Mouse (Mus musculus): Measurements from ENCODE around the gene Capsl.
A peak's percentile ranks its signal among the peaks of the same experiment; 100 is the strongest.

The Capsl gene

DNA sequence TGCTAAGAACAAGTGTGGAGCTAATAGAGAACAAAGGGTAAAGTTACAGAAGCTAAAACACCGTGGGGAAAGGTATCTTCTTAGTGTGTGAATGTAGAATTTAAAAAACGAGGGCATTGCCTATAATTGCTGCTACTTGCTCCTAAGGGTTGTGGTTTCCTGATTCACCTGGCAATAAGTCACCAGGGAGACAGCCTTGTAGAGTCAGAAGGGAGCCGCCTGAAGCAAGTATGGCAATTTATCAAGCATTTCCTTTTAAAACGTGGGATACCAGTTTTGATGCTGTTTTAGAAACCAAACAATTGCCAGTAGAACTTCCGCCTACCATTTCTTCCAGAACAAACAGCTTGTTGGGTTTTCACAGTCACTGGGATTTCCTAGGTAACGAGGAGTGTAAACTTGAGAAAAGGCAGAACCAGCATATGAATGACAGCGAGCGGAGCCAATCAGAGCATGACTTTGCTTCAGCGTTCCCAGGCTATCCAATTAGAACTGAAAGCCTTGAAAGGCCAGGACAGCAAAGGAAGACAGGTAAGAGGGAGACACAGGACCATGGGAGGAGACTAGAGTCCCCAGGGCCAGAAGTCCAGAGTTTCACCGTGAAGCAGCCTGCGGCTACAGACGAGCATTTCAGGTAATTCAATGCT is at the start of gene Capsl:
Gene Capsl, plus strand, starts transcription at position 495 of the 647 bp plus-strand sequence.
- DNase-seq (ENCODE audit: low spot score in 2 of 2) = peak; percentile 82 to 88

GRCm38 (mm10) chr15:9409475-9409874 is 26.4 kb upstream of the Capsl start:
- no peak for DNase-seq (ENCODE audit: low spot score in 2 of 2)

- no peak for DNase-seq (ENCODE audit: low spot score in 2 of 2)
Observed at GRCm38 (mm10) chr15:9421163-9421562, 14.7 kb upstream of the Capsl start.

- no peak for DNase-seq (ENCODE audit: low spot score in 2 of 2)
Observed at GRCm38 (mm10) chr15:9427849-9428248, 8.0 kb upstream of the Capsl start.

DNA sequence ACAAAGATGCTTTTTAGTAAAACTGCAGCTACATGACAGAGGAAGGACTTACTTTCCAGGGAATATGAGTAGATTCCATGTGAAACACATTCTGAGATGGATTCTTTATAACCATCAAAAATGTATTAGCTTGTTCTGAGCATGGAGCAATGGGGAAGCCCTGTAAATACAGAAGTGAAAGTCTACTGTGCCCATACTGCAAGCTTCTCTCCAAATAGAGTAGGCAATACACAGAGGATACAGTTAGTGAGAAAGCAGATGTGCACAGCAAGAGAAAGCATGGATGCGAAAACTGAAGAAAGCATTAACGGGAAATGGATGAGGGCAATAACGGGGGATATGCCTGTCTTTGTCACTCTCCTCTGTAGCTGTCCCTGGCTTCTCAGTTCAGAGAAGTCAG is 6.0 kb upstream of the Capsl start:
- DNase-seq (ENCODE audit: low spot score in 2 of 2) = no peak

GRCm38 (mm10) chr15:9451999-9452398 is 16.2 kb downstream of the Capsl start:
- DNase-seq (ENCODE audit: low spot score in 2 of 2) = no peak

- no peak for DNase-seq (ENCODE audit: low spot score in 2 of 2)
Observed at GRCm38 (mm10) chr15:9452842-9453241, 17.0 kb downstream of the Capsl start.

DNA sequence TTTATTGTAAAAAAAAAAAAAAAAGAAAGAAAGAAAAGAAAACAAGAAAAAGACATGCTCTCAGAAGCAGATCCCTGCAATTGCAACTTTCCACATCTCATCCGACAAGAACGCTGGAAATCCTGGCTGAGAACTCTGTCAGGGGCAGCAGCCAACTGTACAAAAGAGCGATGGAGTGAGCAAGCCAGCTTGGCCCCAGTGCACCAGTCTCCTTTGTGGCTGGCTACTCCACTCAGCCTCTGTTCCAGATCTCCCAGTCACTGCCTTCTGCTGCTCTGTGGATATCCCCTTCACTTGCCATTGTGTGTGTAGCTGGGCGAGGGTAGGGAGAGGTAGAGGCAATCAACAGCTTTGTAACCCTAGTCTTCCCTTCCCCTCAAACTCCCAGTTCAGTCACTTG is 18.4 kb downstream of the Capsl start:
- DNase-seq (ENCODE audit: low spot score in 2 of 2) = no peak

DNA sequence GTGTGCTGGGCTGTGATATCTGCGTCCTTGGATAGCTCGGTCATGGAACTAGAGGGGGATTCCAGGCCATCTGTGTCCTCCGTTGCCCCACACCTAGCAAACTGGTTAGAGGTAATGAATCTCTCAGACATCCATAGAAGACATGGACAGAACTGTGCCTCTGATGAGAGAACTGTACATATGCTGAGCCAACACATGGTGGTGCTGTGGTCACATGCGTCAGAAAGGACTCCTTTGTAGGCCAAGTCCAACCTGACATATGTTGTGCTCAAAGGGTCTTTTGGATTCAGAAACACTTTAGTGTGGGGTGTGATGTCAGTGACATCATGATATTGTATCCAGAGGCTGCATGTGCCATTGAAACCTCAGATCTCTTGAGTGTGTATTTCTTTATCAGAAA is 19.4 kb downstream of the Capsl start:
- DNase-seq (ENCODE audit: low spot score in 2 of 2) = peak; percentile 42 to 53

DNA sequence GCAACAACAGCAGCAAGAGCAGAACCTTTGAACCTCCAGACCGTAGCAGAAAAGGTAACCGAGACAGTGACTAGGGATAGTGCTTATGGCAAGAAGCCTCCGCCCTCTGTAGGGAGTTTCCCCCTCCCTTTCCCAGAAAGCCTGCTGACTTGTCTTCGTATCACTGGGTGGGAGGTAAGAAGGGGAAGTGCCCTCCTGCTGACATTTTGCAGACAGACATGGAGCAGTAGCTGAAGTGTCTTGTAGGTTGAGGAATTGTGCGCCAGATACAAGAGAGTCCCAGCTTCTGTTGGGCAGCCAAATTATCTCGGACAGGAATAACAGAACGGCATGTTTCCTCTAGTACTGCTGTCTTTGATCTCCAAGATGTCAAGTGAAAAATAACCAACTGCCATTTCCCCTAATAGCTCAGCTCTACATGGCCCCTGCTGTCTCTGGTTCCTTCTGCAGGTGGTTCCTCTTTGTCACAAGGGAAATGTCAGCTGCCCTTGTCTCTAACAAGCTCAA is 27.7 kb downstream of the Capsl start:
- DNase-seq (ENCODE audit: low spot score in 2 of 2) = no peak

DNA sequence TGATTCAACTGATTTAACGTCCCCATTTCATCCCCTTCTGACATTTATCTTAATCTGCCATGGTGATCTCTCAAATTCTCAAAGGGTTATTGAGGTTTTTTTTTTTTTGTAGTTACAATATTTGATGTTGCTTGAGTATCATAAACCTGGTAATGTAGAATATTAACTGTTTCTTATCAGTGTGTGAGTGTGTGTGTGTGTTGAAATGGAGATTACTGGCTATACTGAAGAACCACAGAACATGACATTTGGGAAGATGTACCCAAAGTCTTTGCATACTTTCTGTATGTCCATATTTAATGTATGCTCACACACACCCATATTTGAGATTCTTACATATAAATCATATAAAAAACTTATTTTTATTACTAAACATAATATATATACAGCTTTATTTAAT is 28.2 kb downstream of the Capsl start:
- no peak for DNase-seq (ENCODE audit: low spot score in 2 of 2)

- DNase-seq (ENCODE audit: low spot score in 2 of 2) = no peak
Observed at GRCm38 (mm10) chr15:9471053-9471685, 35.3 kb downstream of the Capsl start.

- no peak for DNase-seq (ENCODE audit: low spot score in 2 of 2)
Observed at GRCm38 (mm10) chr15:9472167-9472566, 36.3 kb downstream of the Capsl start.

GRCm38 (mm10) chr15:9472618-9473017 is 36.8 kb downstream of the Capsl start:
- no peak for DNase-seq (ENCODE audit: low spot score in 2 of 2)

- no peak for DNase-seq (ENCODE audit: low spot score in 2 of 2)
Observed at GRCm38 (mm10) chr15:9473188-9473587, 37.4 kb downstream of the Capsl start.

DNA sequence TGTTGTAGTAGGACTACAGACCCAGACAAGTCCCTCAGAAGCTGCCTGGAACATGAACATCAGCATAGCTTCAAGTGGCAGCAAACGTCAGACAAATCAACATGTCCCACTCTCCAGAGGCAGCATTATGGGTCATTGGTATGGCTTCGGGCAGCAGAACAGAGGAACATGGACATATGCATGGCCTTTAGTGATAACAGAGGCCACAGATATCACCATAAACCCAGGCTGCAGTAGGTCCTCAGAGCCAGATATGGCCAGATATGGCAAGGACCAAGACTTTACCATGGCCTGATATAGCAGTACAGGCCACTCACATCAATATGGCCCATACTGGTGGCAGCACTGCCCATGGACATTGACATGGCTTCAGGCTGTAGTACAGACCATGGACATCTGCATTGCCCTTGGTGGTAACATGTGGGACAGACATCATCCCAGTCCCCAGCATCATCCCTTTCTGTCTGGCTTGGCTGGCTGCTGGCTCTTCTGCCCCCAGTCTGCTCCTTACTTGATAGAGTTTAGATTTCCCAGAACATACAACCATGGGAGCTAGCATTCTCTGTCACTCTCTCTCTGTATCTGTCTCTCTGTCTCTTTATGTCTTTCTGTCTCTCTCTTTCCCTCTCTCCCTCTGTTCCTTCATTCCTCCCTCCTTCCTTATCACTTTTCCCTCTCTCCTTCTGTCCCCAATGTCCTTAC is 53.7 kb downstream of the Capsl start:
- DNase-seq (ENCODE audit: low spot score in 2 of 2) = no peak

- DNase-seq (ENCODE audit: low spot score in 2 of 2) = no peak
Observed at GRCm38 (mm10) chr15:9492077-9492476, 56.2 kb downstream of the Capsl start.
